Mouse (Mus musculus): ENCODE data around the gene Maf.

Maf gene

GRCm38 (mm10) chr8:115707731-115708590 lies at the start of gene Maf:
Gene Maf, minus strand, starts transcription at chr8:115707794.
- peak; percentile 94 for DNase-seq

- DNase-seq = no peak
Measured at GRCm38 (mm10) chr8:115756965-115757364, 49.4 kb upstream of the Maf start.

GRCm38 (mm10) chr8:115756027-115756426 lies 48.4 kb upstream of the Maf start:
- no peak for DNase-seq

GRCm38 (mm10) chr8:115754694-115755093 lies 47.1 kb upstream of the Maf start:
- no peak for DNase-seq

- peak; percentile 24 for DNase-seq
Measured at GRCm38 (mm10) chr8:115753801-115754200, 46.2 kb upstream of the Maf start.

GRCm38 (mm10) chr8:115747426-115747825 lies 39.8 kb upstream of the Maf start:
- DNase-seq = no peak

- peak; percentile 39 for DNase-seq
Measured at GRCm38 (mm10) chr8:115745648-115746047, 38.1 kb upstream of the Maf start.

GRCm38 (mm10) chr8:115743441-115743840 lies 35.8 kb upstream of the Maf start:
- no peak for DNase-seq

- DNase-seq = no peak
Measured at GRCm38 (mm10) chr8:115742646-115743045, 35.1 kb upstream of the Maf start.

GRCm38 (mm10) chr8:115741964-115742363 lies 34.4 kb upstream of the Maf start:
- no peak for DNase-seq

- DNase-seq = no peak
Measured at GRCm38 (mm10) chr8:115739756-115740155, 32.2 kb upstream of the Maf start.

GRCm38 (mm10) chr8:115732401-115732800 lies 24.8 kb upstream of the Maf start:
- no peak for DNase-seq

- no peak for DNase-seq
Measured at GRCm38 (mm10) chr8:115726807-115727206, 19.2 kb upstream of the Maf start.

GRCm38 (mm10) chr8:115726231-115726630 lies 18.6 kb upstream of the Maf start:
- no peak for DNase-seq

GRCm38 (mm10) chr8:115719126-115719525 lies 11.5 kb upstream of the Maf start:
- DNase-seq = peak; percentile 62

- DNase-seq = no peak
Measured at GRCm38 (mm10) chr8:115718621-115719020, 11.0 kb upstream of the Maf start.

GRCm38 (mm10) chr8:115715262-115715661 lies 7.7 kb upstream of the Maf start:
- no peak for DNase-seq

- peak; percentile 31 for DNase-seq
Measured at GRCm38 (mm10) chr8:115711106-115711505, 3.5 kb upstream of the Maf start.

GRCm38 (mm10) chr8:115709931-115710330 lies 2.3 kb upstream of the Maf start:
- DNase-seq = peak; percentile 38

- peak; percentile 91 for DNase-seq
Measured at GRCm38 (mm10) chr8:115708936-115709780, 1.6 kb upstream of the Maf start.

- DNase-seq = peak; percentile 83
Measured at GRCm38 (mm10) chr8:115706861-115707730, 498 bp downstream of the Maf start.

- peak; percentile 62 for DNase-seq
Measured at GRCm38 (mm10) chr8:115706411-115706860, 1.2 kb downstream of the Maf start.
